Mouse (Mus musculus) stomach, embryonic 15.5 days (tissue): ENCODE data around the gene Gpsm1. TPM values are rescaled to one million over a fixed set of nuclear protein-coding genes. Genes with fewer than 3 reads are reported as not detected.

Experiments used
- ATAC-seq: fragments of 200-750 bp; cut with Nextera tagmentation; 2 replicates; pipeline ENCODE4 v1.8.0; 2017; ENCODE audit warnings: low read depth, moderate number of reproducible peaks, moderate TSS enrichment; ENCODE audit not compliant: insufficient read depth, low FRiP score
- H3K27ac ChIP-seq: fragments of 300-500 bp; sonication (generic); 2 replicates; pipeline ENCODE4 v1.5.1; 2015; ENCODE audit warnings: mild to moderate bottlenecking, inconsistent platforms
- H3K27me3 ChIP-seq: fragments of 300-500 bp; sonication (generic); replicated peaks from 2 replicates; pipeline ENCODE4 v1.6.1; 2015; ENCODE audit warnings: inconsistent platforms
- H3K36me3 ChIP-seq: fragments of 300-500 bp; sonication (generic); 2 replicates; pipeline ENCODE4 v1.6.1; 2015; ENCODE audit warnings: inconsistent platforms
- H3K4me1 ChIP-seq: fragments of 300-500 bp; sonication (generic); 2 replicates; pipeline ENCODE4 v1.6.1; 2015; ENCODE audit warnings: inconsistent platforms
- H3K4me2 ChIP-seq: fragments of 300-500 bp; sonication (generic); 2 replicates; pipeline ENCODE4 v1.6.1; 2015; ENCODE audit warnings: mild to moderate bottlenecking, inconsistent platforms
- H3K4me3 ChIP-seq: fragments of 300-500 bp; sonication (generic); replicated peaks from 2 replicates; pipeline ENCODE4 v1.5.1; 2015; ENCODE audit warnings: inconsistent platforms
- H3K9ac ChIP-seq: fragments of 300-500 bp; sonication (generic); 2 replicates; pipeline ENCODE4 v1.6.1; 2015; ENCODE audit warnings: inconsistent platforms
- H3K9me3 ChIP-seq: fragments of 300-500 bp; sonication (generic); 2 replicates; pipeline ENCODE4 v1.6.1; 2016; ENCODE audit warnings: inconsistent platforms
- WGBS: fragments of 180-500 bp; shearing (Covaris S2); methylation state at CpG from one replicate; pipeline ENCODE4 v1.1.7; 2015; 5-methylcytosine and 5-hydroxymethylcytosine counted together
- polyA plus RNA-seq: library from polyadenylated mRNA; unstranded; fragments of >200 nt; fragmentation: Nextera tagmentation; extraction: Ambion mirVana; gene quantifications from 2 replicates; pipeline ENCODE4 v1.2.1, GENCODE M21; 2015

Gene Gpsm1
- polyA plus RNA-seq, 1 experiment from 2014 or later: 34.6 TPM

- Histone ChIP-seq H3K9ac (no peak overlapping the region), H3K4me2 (no peak overlapping the region), H3K4me3 (no peak overlapping the region), H3K27me3 (no peaks in the 10 kb centered on the region), H3K9me3 (no peaks in the 10 kb centered on the region), H3K4me1 (peaks cover 36% of the 10 kb centered on the region), H3K36me3 (no peaks in the 10 kb centered on the region), H3K27ac (0 out of 2 replicates have a peak overlapping the region, but pooled peaks have one; percentile 41)
- WGBS: 94% methylated on average over 1 of the region's 1 CpGs
- ATAC-seq: no peak
Measured at GRCm38 (mm10) chr2:26313394-26313793, 1.9 kb upstream of the Gpsm1 start.

DNA sequence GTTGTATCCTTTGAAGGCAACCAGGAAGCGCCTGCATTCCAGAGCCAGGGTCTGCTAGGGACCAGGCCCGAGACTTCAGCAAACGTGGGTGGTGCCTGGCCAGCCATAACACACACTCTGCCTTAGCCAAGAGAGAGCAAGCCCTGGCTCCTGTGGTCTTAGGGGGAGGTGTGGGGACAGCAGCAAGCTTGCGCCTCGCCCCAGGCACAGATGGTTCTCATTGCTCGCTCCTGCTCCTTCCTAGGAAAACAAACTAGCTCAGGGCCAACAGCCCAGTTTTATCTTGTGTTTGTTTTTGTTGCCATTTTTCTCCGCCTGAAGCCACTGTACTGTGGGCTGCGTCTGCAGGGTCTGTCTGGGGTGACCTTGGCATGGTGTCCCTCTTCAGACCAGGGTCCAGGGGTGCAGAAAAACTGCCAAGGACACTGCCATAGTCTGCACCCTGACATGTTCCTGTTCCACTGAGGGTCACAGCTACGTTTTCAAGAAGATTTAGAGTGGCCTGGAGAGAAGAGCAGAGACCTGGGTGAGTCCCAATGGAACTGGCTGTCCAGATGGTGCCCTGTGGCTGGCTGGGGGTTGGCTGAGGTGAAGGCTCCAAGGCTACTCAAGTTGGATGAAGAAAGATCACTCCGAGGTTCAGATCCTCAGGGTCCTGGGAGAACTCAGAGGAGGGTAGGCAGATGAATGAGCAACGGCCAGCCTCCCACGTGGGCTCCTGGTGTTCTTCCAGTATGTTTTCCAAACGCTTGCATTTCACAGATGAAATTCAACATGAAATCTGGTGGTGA lies 839 bp upstream of the Gpsm1 start:
- WGBS: 28% methylated on average over 13 of the region's 13 CpGs
- Histone ChIP-seq H3K4me3 (peak overlapping the region; percentile 88; the same call in 1 of the 2 replicates), H3K4me1 (peaks cover 36% of the 10 kb centered on the region), H3K27me3 (no peaks in the 10 kb centered on the region), H3K9me3 (no peaks in the 10 kb centered on the region), H3K4me2 (peak overlapping the region; percentile 83), H3K9ac (no peak overlapping the region), H3K27ac (peak overlapping the region; percentile 96), H3K36me3 (no peaks in the 10 kb centered on the region)
- ATAC-seq: 0 out of 2 replicates have a peak, but pooled peaks have one; percentile 3

GRCm38 (mm10) chr2:26315925-26316311 lies 603 bp downstream of the Gpsm1 start:
- WGBS: 2% methylated on average over 11 of the region's 11 CpGs
- no peaks in the 10 kb centered on the region for H3K27me3 ChIP-seq
- H3K9ac ChIP-seq: peak overlapping the region; percentile 84
- no peaks in the 10 kb centered on the region for H3K9me3 ChIP-seq
- H3K27ac ChIP-seq: peak overlapping the region; percentile 96
- peak overlapping the region; percentile 88 for H3K4me3 ChIP-seq
- peak; percentile 49 for ATAC-seq
- peaks cover 36% of the 10 kb centered on the region for H3K4me1 ChIP-seq
- peak overlapping the region; percentile 83 for H3K4me2 ChIP-seq
- no peaks in the 10 kb centered on the region for H3K36me3 ChIP-seq

DNA sequence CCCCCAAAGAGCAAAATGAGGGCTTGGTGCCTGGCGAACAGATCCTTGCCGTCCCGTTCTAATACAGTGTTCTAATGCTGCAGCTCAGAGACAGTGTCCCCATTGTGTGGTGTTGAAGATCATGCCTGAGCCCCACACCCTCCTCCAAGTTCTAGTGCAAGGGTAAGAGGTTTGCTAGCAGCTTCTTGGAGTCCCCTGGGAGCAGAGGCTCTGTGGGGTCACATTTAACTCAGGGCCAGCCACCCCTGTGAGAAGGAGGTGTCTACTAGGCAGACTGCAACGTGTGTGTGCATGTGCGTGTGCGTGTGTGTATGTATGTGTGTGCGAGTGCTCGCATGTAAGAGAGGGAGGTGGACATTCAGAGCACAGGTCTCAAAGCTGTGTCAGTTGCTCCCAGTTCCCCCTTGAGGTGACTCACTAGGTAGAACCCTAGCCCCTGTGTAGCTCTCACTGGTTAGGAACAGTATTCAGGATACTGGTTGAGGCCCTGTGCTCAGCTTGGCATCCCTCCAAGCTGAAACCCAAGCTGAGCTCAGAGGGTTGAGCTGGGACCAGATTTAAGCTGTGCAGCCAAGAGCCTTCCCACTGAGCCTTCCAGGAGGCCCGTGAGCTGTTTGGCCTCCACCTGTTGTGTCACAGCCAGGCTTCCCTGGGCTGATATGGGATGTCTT lies 1.4 kb downstream of the Gpsm1 start:
- Histone ChIP-seq H3K9ac (peak overlapping the region; percentile 84; the same call in 1 of the 2 replicates), H3K4me2 (peak overlapping the region; percentile 83), H3K4me1 (peaks cover 34% of the 10 kb centered on the region), H3K9me3 (no peaks in the 10 kb centered on the region), H3K27ac (peak overlapping the region; percentile 96), H3K36me3 (no peaks in the 10 kb centered on the region), H3K4me3 (peak overlapping the region; percentile 88), H3K27me3 (no peaks in the 10 kb centered on the region)
- WGBS: 43% methylated on average over 9 of the region's 9 CpGs
- ATAC-seq: no peak

DNA sequence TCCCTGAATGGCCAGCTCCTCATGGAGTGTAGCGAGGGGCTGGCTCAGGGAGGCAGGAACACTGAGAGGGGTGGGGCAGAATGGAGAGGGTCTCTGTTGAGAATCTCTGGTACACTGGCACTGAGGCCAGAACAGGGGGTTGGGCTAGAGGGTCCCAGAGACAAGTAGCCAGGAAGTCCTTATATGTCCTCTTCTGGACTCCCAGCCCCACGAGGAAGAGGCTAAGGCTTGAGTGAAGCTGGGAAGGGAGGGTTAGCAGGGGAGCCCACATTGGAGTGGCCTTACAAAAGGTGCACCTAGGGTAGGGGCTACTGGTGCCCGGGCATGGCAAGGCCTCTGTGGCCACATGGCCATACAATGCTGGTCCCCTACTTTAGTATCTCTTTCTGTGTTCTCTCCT lies 2.1 kb downstream of the Gpsm1 start:
- H3K9me3 ChIP-seq: no peaks in the 10 kb centered on the region
- H3K27ac ChIP-seq: peak overlapping the region; percentile 96; the same call in 1 of the 2 replicates
- H3K4me1 ChIP-seq: peaks cover 32% of the 10 kb centered on the region
- H3K27me3 ChIP-seq: no peaks in the 10 kb centered on the region
- peak overlapping the region; percentile 88; the same call in 1 of the 2 replicates for H3K4me3 ChIP-seq
- ATAC-seq: no peak
- H3K36me3 ChIP-seq: no peaks in the 10 kb centered on the region
- peak overlapping the region; percentile 83 for H3K4me2 ChIP-seq
- 55% methylated on average over 3 of the region's 3 CpGs for WGBS
- 0 out of 2 replicates have a peak overlapping the region, but pooled peaks have one; percentile 84 for H3K9ac ChIP-seq

DNA sequence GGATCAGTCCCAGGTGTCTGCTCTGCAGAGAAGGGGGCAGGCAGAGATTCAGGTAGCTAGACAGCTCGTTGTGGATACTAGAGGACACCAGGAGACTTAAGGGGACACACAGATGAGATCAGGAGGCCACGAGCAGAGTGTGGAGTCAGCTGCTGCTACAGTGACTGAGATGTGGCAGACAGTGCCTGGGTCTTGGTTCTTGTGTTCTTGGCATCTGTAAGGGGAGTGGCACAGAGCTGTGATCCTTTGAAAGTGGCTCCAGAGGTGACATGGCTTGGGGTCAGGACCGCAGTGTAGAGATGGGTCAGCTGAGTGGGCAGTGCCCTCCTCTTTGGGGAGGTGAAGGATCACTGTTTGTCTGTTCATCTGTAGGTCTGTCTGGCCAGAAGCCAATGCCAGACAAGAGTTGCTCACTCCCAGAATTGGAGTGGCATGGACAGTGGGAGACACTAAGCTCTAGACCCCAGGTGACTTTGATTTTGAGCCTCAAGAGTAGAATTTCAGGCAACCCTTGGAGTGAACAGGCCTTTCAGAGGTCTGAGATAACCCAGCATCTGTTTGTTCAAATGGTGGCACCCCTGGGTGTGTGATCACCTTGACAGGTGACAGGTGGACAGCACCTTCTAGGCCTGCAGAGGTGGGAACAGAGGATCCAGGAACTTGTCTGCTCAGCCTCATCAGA lies 2.8 kb downstream of the Gpsm1 start:
- H3K4me3 ChIP-seq: no peak overlapping the region
- H3K4me2 ChIP-seq: 0 out of 2 replicates have a peak overlapping the region, but pooled peaks have one; percentile 11
- H3K9me3 ChIP-seq: no peaks in the 10 kb centered on the region
- 86% methylated on average over 3 of the region's 3 CpGs for WGBS
- no peaks in the 10 kb centered on the region for H3K27me3 ChIP-seq
- no peaks in the 10 kb centered on the region for H3K36me3 ChIP-seq
- H3K4me1 ChIP-seq: peaks cover 32% of the 10 kb centered on the region
- H3K9ac ChIP-seq: no peak overlapping the region
- no peak overlapping the region for H3K27ac ChIP-seq
- no peak for ATAC-seq

- no peak overlapping the region for H3K27ac ChIP-seq
- peaks cover 30% of the 10 kb centered on the region for H3K4me1 ChIP-seq
- no peaks in the 10 kb centered on the region for H3K9me3 ChIP-seq
- no peak overlapping the region for H3K9ac ChIP-seq
- no peak overlapping the region for H3K4me2 ChIP-seq
- H3K36me3 ChIP-seq: no peaks in the 10 kb centered on the region
- no peak for ATAC-seq
- 85% methylated on average over 9 of the region's 9 CpGs for WGBS
- no peak overlapping the region for H3K4me3 ChIP-seq
- no peaks in the 10 kb centered on the region for H3K27me3 ChIP-seq
Measured at GRCm38 (mm10) chr2:26319109-26319508, 3.8 kb downstream of the Gpsm1 start.

- Histone ChIP-seq H3K4me1 (peaks cover 24% of the 10 kb centered on the region), H3K9ac (no peak overlapping the region), H3K4me3 (no peak overlapping the region), H3K36me3 (no peaks in the 10 kb centered on the region), H3K27me3 (no peaks in the 10 kb centered on the region), H3K4me2 (no peak overlapping the region), H3K9me3 (no peaks in the 10 kb centered on the region), H3K27ac (no peak overlapping the region)
- ATAC-seq: no peak
- WGBS: 88% methylated on average over 13 of the region's 13 CpGs
Measured at GRCm38 (mm10) chr2:26319519-26320244, 4.4 kb downstream of the Gpsm1 start.

DNA sequence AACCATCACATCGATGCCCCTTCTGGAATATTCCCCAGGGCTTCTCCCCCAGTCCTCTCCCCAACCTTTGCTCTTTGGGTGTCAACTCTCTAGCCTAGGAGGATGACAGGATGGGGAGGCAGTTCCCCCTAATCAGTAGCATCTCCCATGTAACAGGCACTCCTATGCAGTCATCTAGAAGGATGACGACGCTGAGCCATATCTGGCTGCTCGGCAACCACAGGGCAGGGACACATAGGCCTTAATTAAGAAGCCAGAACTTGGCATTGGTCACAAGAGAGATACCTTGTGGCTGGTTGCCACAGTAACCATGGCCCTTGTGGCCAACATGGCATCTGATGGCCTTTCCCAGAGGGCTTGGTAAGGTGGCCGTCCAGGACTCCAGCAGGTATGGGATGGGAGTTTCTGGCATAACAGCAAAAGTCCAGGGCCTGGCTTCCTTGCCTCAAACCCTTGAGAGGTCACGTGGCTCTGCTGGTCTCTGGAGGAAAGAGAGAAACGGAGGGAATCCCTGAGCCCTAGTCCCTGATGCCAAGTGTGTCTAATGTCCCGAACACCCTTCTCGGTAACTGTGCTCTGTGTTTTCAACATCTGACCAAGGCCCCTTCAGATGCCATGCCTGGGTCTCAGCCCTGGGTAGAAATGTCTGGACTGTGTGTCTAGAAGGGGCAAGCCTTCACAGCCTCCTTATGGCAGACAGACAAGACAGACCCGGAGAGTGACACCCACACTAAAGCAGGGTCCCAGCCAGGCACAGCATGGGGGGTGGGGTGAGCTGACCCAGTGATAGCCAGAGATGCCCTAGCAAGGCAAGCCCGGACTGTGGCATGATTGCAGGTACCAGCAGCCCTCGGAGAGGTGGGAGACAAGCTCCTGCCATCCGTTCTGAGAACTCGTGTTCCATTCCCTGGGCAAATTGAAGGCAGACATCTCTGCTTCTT lies 5.2 kb downstream of the Gpsm1 start:
- Histone ChIP-seq H3K27ac (no peak overlapping the region), H3K36me3 (0 out of 2 replicates have a peak, but pooled peaks cover 4% of the 10 kb centered on the region), H3K9me3 (no peaks in the 10 kb centered on the region), H3K4me1 (peaks cover 21% of the 10 kb centered on the region), H3K4me2 (no peak overlapping the region), H3K27me3 (no peaks in the 10 kb centered on the region), H3K4me3 (no peak overlapping the region), H3K9ac (no peak overlapping the region)
- no peak for ATAC-seq
- 88% methylated on average over 14 of the region's 14 CpGs for WGBS

GRCm38 (mm10) chr2:26323589-26324325 lies 8.4 kb downstream of the Gpsm1 start:
- Histone ChIP-seq H3K4me1 (no peaks in the 10 kb centered on the region; the same call in 1 of the 2 replicates), H3K4me3 (no peak overlapping the region), H3K9me3 (no peaks in the 10 kb centered on the region), H3K27ac (no peak overlapping the region), H3K4me2 (no peak overlapping the region), H3K36me3 (peaks cover 23% of the 10 kb centered on the region), H3K27me3 (no peaks in the 10 kb centered on the region), H3K9ac (no peak overlapping the region)
- WGBS: 88% methylated on average over 13 of the region's 13 CpGs
- no peak for ATAC-seq
